Mouse (Mus musculus) T-helper 2 cell (primary cell): ENCODE measurements around the gene Itprid1.

Source experiments
- in situ Hi-C: fragments of 300-600 bp; cut with MboI, MseI; formaldehyde crosslinking; loops from one replicate; pipeline ENCODE4 v1.15.1; 2025; ENCODE audit warnings: high pct_unique_total_duplicates

The Itprid1 gene

DNA sequence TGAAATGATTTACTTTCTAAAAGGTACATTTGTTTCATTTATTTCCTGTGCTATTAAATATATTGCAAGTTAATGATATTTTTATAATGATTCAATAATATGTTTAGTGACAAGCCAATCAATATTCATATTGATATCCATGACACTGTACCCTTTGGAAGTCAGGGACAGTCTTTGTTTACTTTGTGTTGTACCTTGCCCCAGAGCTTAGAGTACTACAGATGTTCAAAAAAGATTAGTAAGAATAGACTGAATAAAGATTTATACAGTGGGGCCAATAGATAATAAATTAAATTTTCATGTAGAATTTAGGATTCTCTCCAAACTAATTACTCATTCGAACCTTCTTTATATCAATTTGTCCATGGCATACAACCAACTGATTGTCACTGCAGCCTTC, 50.9 kb downstream of the Itprid1 start:
- in situ Hi-C loops: no loop called here

DNA sequence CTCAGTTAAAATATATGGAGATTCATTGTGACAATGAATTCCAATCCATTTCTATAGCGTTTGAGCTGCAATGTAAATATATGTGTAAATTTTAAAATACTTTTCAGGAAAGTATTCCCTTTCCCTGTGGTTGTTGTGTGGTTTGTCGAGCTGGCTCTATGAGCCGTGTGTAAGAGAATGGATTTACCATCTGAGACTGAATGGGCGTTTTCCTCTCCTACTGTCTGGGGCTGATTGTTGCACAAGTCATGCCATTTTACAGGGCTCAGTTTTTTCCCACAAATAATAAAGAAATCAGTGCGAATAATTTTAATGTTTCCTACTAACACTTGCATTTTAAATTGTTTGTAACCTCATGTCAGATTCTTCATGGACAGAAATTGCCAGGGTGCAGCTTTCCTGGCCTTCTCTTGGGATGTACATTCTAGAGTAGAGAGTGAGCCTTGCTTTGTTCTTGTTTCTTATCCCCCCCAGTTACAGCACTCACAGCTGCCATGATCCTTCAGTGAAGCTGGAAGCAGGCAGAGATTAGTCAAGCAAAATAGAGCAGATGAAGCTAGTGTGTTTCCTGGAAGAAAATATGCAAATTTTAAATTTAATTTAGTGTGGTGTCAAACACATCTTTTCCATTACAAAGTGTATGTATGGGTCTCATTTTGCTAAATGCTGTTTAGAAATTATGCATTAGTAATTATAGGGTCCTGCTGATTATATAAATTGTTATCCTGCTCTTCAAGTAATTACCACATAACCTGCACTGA, 65.1 kb downstream of the Itprid1 start:
- in situ Hi-C loops: no loop called here

- in situ Hi-C loops: no loop called here
Measured at GRCm38 (mm10) chr6:55902329-55902605, 65.6 kb downstream of the Itprid1 start.

GRCm38 (mm10) chr6:55919206-55919605, 82.5 kb downstream of the Itprid1 start:
- in situ Hi-C loops: no loop called here

DNA sequence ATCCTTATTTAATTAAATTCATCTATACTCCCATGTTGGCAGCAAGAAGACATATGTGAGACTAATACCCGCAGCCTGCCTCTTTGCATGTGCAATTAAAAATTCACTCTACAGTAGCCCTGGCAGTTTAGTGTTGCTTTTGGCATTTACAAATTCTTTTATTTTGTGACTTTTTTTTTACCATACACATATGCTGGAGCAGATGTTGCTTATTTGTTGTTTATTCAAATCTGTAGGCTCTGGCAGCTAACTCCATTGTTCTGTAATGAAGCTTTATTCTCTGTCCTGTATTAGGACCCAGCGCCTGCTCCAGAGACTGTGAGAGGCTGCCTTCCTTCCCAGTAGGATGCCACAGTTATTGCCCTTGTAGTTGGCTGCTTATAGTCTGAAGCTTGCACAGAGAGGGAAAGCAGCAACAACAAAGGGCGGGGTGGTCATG, 83.6 kb downstream of the Itprid1 start:
- in situ Hi-C loops: no loop called here

DNA sequence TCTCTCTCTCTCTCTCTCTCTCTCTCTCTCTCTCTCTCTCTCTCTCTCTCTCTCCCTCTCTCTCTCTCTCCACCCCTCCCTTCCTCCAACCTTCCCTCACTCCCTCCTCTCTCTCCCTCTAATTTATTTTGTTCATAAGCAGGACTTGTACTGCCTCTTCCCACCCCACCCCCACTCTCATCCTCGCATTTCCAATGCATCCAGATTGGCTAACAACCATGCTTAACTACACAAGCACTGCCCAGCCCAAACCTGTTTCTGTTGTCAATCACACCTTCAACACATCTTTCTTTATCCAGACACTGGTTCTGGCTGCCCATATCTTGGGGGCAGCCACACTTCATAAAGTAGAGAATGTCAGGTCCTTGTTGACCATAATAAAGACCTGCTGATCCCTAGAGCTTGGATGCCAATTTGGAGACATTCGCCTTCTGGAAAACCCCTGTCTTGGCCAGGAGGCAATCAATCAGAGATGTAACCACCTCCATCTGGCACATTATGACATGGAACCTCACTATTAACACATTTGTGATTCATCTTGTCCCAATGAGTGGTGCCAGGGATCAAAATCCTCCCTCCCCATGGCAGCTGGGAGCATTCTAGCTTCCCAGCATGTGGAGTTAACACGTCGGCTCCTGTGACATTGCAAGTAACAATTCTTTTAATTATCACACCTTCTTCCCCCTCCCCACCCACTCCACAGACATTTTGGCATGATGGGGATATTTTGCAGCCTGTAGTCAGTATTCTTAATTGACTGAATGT, 84.4 kb downstream of the Itprid1 start:
- in situ Hi-C loops: no loop called here

DNA sequence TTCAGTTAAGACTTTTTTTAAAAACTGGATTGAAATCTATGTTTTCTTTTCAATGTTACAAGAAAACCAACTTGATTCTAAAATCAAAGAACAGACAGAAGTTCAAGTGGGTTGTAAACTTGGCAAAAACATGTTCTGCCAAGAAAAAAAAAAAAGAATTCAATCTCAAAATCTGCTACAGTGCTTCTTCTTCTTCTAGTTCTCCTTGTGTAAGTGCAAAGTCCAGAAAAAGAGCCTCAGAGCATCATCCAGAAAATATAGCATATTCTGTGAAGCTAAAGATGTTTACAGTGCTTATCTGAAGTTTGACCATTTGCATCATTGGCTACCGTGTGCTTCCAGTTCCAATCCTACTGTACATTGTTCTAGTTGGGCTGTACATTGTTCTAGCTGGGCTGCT, 108.0 kb downstream of the Itprid1 start:
- in situ Hi-C loops: loop anchor here (5.0 kb wide), 1 partner anchor 417 kb away; no protein-coding TSS in a partner anchor

DNA sequence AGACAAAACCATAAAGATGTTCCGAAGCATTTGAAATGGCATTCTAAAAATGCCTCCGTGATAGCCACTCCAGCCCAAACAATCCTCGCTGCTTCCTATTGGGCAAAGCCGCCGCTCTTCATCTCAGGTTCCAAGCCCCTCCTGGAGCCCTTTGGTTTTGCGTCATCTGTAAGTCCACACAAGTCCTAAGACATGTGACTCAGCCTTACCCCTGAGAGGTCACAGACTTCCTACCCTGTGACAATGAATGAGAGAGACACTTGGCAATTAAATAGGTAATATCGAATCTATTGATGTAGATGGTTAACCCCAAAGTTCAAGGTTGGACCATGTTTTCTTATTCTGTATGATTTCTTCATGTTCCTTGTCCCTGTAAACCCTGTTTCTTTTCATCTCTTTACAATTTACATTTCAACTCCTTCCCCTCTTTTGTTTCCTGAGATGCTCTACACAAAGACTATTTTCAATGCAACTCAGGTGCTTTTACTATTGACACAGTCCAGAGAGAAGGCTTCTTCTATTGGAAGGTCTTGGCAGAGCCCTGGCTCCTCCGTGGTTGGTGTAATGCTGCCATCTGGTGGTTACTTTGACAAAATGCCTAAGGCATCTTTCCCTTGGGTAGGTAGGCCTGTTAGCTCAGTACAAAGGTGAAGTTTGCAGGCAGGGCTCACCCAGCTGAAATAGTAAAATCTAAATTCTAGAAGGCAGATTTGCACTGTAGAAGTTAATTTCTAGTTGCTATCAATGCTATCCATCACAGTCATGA, 113.8 kb downstream of the Itprid1 start:
- in situ Hi-C loops: no loop called here

DNA sequence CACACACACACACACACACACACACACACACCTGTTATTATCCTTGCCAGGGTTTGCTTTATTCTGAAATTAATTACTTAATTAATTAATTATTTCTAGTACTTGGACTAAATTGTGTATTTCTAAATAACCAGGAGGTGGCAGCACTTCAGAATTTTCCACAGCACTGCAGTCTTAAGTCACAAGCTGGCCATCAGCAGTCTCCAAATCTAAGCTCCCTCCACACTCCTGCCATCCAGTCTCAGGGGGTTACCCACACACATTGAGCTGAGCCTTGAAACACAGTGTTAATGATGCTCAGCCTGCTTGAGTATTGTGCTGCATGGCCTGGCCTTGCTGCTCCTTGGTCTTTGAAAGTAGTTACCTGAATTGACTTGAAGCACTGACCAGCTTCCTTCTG, 136.3 kb downstream of the Itprid1 start:
- in situ Hi-C loops: no loop called here

DNA sequence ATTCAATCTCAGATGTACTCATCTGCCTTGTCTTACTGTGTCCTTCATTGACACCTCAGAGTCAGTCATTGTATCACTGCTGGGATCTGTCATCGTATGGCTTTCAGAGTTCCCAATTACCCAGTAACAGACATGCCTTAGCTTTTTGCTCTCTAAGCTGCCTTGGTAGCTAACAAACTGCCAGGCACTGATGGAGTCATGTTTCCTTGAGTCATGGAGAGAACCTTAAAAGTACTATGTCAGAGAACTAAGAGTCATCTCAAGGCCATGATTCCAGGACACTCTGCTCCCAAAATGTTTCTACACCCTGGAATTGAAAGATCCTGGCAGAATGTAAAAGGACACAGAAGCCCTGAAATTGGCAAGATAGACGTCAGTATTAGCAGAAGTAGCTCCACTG, 143.1 kb downstream of the Itprid1 start:
- in situ Hi-C loops: no loop called here

GRCm38 (mm10) chr6:56008711-56009110, 172.0 kb downstream of the Itprid1 start:
- in situ Hi-C loops: no loop called here

DNA sequence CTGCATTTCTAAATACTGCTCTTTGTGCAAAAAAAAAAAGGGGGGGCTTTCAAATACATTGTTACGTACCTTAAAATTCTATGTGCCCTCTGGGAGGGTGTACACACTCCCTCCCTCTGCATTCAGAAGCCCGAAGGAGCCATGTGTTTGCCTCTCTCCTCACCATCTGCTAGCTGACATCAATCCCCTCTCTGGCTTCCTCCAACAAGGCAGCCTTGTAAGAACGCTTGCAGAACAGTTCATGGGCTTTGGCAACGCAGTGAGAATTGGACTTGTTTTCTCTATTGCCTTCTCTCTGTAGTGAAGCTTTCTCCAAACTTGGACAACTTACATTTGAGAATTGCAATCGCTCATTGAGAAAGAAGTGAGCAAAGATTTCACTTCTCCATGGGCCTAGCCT, 175.7 kb downstream of the Itprid1 start:
- in situ Hi-C loops: no loop called here

GRCm38 (mm10) chr6:56017291-56017994, 180.7 kb downstream of the Itprid1 start, which contains the start of gene Ppp1r17:
Gene Ppp1r17 (plus strand): TSS chr6:56017497.
- in situ Hi-C loops: no loop called here

DNA sequence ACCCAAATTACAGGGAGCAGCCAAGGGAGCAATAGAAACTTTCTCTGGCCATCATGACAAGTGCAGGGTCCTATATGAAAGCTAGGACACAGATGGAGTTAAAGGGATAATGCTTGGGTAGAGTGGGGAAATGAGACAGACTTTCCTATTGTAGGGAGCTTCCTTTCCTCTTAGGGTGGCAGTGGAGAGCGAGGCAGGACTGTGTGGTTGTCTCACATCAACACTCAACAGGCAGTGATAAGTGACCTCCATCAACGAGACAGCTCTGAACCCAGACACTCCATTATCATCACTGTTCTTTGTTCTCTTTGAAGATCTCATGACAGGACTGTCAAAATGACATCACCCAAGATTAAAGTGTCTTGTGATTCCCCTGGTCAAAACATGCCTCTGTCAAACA, 182.9 kb downstream of the Itprid1 start:
- in situ Hi-C loops: no loop called here

- in situ Hi-C loops: no loop called here
Measured at GRCm38 (mm10) chr6:56025533-56025932, 188.8 kb downstream of the Itprid1 start.

- in situ Hi-C loops: no loop called here
Measured at GRCm38 (mm10) chr6:56027318-56027717, 190.6 kb downstream of the Itprid1 start.

DNA sequence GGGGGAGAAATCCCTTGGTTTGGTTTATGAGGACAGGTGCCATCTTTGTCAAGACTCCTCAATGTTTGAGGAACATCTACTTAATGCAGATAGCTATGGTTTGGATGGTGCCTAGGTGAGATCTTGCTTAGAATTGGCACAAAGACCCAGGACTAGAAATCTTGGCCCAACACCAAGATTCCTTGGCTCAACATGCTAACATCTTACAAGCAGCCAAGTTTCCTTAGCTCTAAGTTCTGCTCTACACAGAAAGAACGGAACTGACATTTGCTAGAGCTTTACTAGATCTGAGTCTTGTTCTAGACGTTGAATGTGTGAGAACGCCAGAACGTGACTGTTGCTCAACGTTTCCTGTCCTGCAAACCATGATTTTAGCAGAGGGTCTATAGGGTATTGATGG, 191.3 kb downstream of the Itprid1 start:
- in situ Hi-C loops: no loop called here
